In genomic region chr7:46597006-46597405, GRCm38 (mm10) we compare ENCODE assay signal across 27 mouse cellular contexts.
"Had no signal": no experiment of that assay in that cellular context is flagged by ENCODE, and none has a peak within 500 bp of the region (broad histone marks: within the 10 kb centered on the region; RNA-seq: fewer than 3 reads in every experiment).

No protein-coding gene starts in this region.

- H3K27me3 ChIP-seq: embryonic facial prominence, embryonic 12.5 days; embryonic facial prominence, embryonic 13.5 days; embryonic facial prominence, embryonic 15.5 days; forebrain, embryonic 12.5 days; forebrain, embryonic 13.5 days; forebrain, embryonic 15.5 days had no signal

- H3K9ac ChIP-seq: embryonic facial prominence, embryonic 12.5 days; embryonic facial prominence, embryonic 13.5 days; embryonic facial prominence, embryonic 15.5 days; forebrain, embryonic 12.5 days; forebrain, embryonic 13.5 days; forebrain, embryonic 15.5 days; forebrain, postnatal 0 days had no signal

- H3K9me3 ChIP-seq: embryonic facial prominence, embryonic 12.5 days; embryonic facial prominence, embryonic 13.5 days; embryonic facial prominence, embryonic 15.5 days; forebrain, embryonic 10.5 days; forebrain, embryonic 12.5 days; forebrain, embryonic 13.5 days; forebrain, embryonic 15.5 days had no signal

- H3K4me3 ChIP-seq: embryonic facial prominence, embryonic 12.5 days; embryonic facial prominence, embryonic 13.5 days; embryonic facial prominence, embryonic 15.5 days; erythroblast, embryonic 14.5 days; forebrain, embryonic 10.5 days; forebrain, embryonic 12.5 days; forebrain, embryonic 13.5 days; forebrain, embryonic 15.5 days; gastrocnemius, adult 2 months; heart, adult 2 months had no signal

- ATAC-seq: forebrain, embryonic 13.5 days; forebrain, embryonic 14.5 days; forebrain, embryonic 15.5 days; forebrain, embryonic 16.5 days; forebrain, postnatal 0 days had no signal

- H3K27ac ChIP-seq: embryonic facial prominence, embryonic 12.5 days; embryonic facial prominence, embryonic 13.5 days; embryonic facial prominence, embryonic 15.5 days; forebrain, embryonic 10.5 days; forebrain, embryonic 12.5 days; forebrain, embryonic 13.5 days; forebrain, embryonic 15.5 days; gastrocnemius, adult 2 months; heart, adult 2 months had no signal

- H3K36me3 ChIP-seq: embryonic facial prominence, embryonic 12.5 days; embryonic facial prominence, embryonic 15.5 days; forebrain, embryonic 12.5 days; forebrain, embryonic 15.5 days had no signal

- H3K4me2 ChIP-seq: embryonic facial prominence, embryonic 12.5 days; embryonic facial prominence, embryonic 13.5 days; embryonic facial prominence, embryonic 15.5 days; forebrain, embryonic 12.5 days; forebrain, embryonic 13.5 days; forebrain, embryonic 15.5 days had no signal

- DNase-seq: cerebellum, adult 8-10 months; cerebellum, adult 9-10 months; cerebellum, adult 9-11 months; cerebellum, postnatal 10 days; cerebellum, postnatal 14 days; cerebellum, postnatal 25 days; cerebellum, postnatal 36 days; embryo, embryonic 11 days; forebrain, postnatal 0 days; gastrocnemius, adult 2 months; gastrocnemius, postnatal 10 days; gastrocnemius, postnatal 14 days; gastrocnemius, postnatal 25 days; gastrocnemius, postnatal 36 days; heart, adult 11 months; heart, adult 18-20 months; heart, adult 2 months had no signal
